Mouse (Mus musculus) hindbrain, postnatal 0 days (tissue): ENCODE measurements at regions not wholly inside any gene's neighbourhood (a gene's known extent, or its start where the extent isn't known, plus 50 kb on each side); places are given as distances from the start of the nearest gene placed in this dataset.

Source experiments
- ATAC-seq: fragments of 200-750 bp; cut with Nextera tagmentation; 2 replicates; pipeline ENCODE4 v1.8.0; 2017; ENCODE audit warnings: mild to moderate bottlenecking, moderate TSS enrichment, moderate library complexity
- DNase-seq: peaks from one replicate; pipeline ENCODE4 v3.0.0-alpha.2; 2015; ENCODE audit warnings: low spot score
- H3K27ac ChIP-seq: fragments of 300-500 bp; sonication (generic); 2 replicates; pipeline ENCODE4 v1.5.1; 2014; ENCODE audit warnings: mild to moderate bottlenecking
- H3K27me3 ChIP-seq: fragments of 300-500 bp; sonication (generic); 2 replicates; pipeline ENCODE4 v1.6.1; 2014; ENCODE audit warnings: low read length, mixed read lengths; ENCODE audit not compliant: insufficient read depth
- H3K36me3 ChIP-seq: fragments of 300-500 bp; sonication (generic); 2 replicates; pipeline ENCODE4 v1.6.1; 2014; ENCODE audit warnings: low read length, mixed read lengths; ENCODE audit not compliant: insufficient read depth
- H3K4me1 ChIP-seq: fragments of 300-500 bp; sonication (generic); 2 replicates; pipeline ENCODE4 v1.6.1; 2014; ENCODE audit warnings: antibody characterized with exemption, low read length, mixed read lengths; ENCODE audit not compliant: insufficient read depth
- H3K4me2 ChIP-seq: fragments of 300-500 bp; sonication (generic); 2 replicates; pipeline ENCODE4 v1.6.1; 2014; ENCODE audit warnings: low read depth, mild to moderate bottlenecking, low read length, moderate library complexity, mixed read lengths
- H3K4me3 ChIP-seq: fragments of 300-500 bp; sonication (generic); 2 replicates; pipeline ENCODE4 v1.5.1; 2014; ENCODE audit warnings: low read length
- H3K9ac ChIP-seq: fragments of 300-500 bp; sonication (generic); replicated peaks from 2 replicates; pipeline ENCODE4 v1.6.1; 2014; ENCODE audit warnings: mild to moderate bottlenecking, low read length, moderate library complexity, mixed read lengths
- H3K9me3 ChIP-seq: fragments of 300-500 bp; sonication (generic); 2 replicates; pipeline ENCODE4 v1.6.1; 2016; ENCODE audit warnings: low read length, mixed read lengths
- CTCF ChIP-seq: IDR thresholded peaks from 2 replicates; pipeline ENCODE4 v1.5.1; 2016; ENCODE audit warnings: antibody characterized with exemption, control low read depth, low read depth
- WGBS: fragments of 180-500 bp; shearing (Covaris S2); extraction: QIAGEN DNeasy Blood & Tissue Kit; methylation state at CpG from one replicate; pipeline ENCODE4 v1.1.7; 2014; 5-methylcytosine and 5-hydroxymethylcytosine counted together

DNA sequence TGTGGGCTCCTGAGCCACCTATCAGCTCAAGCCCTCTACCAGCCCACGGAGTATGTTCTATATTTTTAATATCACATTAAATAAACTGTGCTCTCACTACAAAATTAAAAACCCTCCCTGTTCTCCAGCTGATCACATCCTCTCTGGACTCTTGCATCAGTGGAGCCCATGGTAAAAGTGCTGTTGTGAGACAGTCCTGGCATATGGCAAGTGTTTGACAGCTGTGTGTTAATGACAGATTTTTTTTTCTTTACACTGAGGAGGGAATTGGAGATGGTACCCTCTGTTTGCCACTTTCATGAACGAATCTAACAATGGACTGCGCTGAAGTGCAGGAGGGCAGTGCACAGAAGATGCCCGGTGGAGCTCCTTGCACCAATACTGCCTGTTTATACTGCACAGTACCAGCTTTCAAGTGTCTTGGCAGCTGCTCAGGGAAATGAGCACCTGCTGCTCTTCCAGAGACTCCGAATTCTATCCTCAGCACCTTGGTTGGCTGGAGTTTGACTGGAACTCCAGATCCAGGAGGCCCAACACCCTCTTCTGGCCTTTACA is 373.1 kb upstream of the Noct start:
- WGBS = 61% methylated on average over 5 of the region's 5 CpGs
- H3K36me3 ChIP-seq = no peaks in the 10 kb centered on the region
- no peak overlapping the region for H3K27ac ChIP-seq
- DNase-seq (peak; percentile 31), ATAC-seq (0 out of 2 replicates have a peak, but pooled peaks have one; percentile 27)
- no peak overlapping the region for H3K4me2 ChIP-seq
- no peaks in the 10 kb centered on the region for H3K27me3 ChIP-seq
- H3K4me1 ChIP-seq = no peaks in the 10 kb centered on the region
- H3K4me3 ChIP-seq = no peak overlapping the region
- no peaks in the 10 kb centered on the region for H3K9me3 ChIP-seq
- H3K9ac ChIP-seq = no peak overlapping the region
- no peak for TF ChIP-seq CTCF

DNA sequence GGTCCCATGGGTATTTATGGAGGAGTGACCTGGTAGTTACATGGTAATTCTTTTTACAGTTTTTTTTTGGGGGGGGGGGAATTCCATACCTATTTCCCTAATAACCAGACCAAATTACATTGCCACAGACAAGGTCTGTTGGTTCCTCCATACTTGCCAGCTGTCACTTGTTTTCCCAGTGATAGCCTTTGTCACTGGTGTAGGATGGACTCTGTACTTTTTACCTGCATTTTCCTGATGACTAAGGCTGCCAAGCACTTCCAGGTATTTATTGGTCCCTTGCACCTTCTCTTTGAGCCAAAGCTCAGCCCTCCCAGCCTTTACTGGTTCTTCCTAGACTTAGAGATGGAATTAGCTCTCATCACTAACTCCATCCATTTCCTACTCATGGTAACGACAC is 357.1 kb upstream of the Noct start:
- Histone ChIP-seq H3K4me3 (no peak overlapping the region), H3K36me3 (no peaks in the 10 kb centered on the region), H3K9me3 (no peaks in the 10 kb centered on the region), H3K4me2 (no peak overlapping the region), H3K9ac (no peak overlapping the region), H3K27me3 (no peaks in the 10 kb centered on the region), H3K4me1 (no peaks in the 10 kb centered on the region), H3K27ac (no peak overlapping the region)
- no peak for DNase-seq
- ATAC-seq = no peak
- 86% methylated on average over 1 of the region's 1 CpGs for WGBS
- TF ChIP-seq CTCF = no peak

DNA sequence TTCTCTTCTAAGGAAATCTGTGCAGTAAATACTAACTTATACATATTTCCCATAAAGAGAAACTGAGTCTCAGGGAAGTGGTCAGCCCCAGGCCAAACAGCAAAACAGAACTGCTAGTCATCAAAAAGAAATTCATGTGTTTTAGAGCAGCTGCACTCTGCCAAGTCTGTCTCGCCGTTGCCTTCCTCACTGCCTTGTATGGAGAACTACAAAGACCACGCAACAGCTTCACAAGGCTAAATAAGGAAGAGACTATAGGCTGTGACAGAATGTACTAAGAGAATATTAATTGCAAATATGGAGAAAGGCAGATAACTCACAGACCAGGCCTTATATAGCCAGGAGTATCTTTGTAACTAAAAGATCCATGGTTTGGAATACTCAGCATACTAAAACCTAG is 355.0 kb upstream of the Noct start:
- no peak overlapping the region for H3K9ac ChIP-seq
- no peak for DNase-seq
- no peak for TF ChIP-seq CTCF
- H3K36me3 ChIP-seq = no peaks in the 10 kb centered on the region
- H3K4me2 ChIP-seq = no peak overlapping the region
- no peaks in the 10 kb centered on the region for H3K9me3 ChIP-seq
- no peaks in the 10 kb centered on the region for H3K27me3 ChIP-seq
- no peak for ATAC-seq
- WGBS = 90% methylated on average over 3 of the region's 3 CpGs
- H3K4me1 ChIP-seq = no peaks in the 10 kb centered on the region
- H3K4me3 ChIP-seq = no peak overlapping the region
- H3K27ac ChIP-seq = no peak overlapping the region

DNA sequence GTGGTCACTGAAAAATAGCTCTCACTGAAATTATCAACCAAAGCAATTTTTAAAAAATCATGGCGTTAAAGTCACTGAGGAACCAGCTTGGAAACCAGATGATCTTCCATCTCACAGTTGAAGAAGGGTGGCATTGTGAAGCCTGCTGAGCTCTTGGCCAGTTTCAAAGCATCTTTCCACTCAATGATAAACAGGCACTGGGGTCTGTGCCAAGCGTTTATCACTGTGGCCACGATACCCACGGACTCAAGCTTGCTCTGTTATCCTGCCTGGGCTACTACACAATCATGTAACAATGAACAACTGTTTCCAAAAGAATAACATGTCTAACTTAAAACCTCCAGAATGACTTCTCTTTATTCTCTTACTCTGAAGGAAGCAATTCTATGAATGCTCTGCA is 345.2 kb upstream of the Noct start:
- Histone ChIP-seq H3K9ac (no peak overlapping the region), H3K9me3 (no peaks in the 10 kb centered on the region), H3K4me3 (no peak overlapping the region), H3K36me3 (no peaks in the 10 kb centered on the region), H3K4me1 (peaks cover 7% of the 10 kb centered on the region; the same call in 1 of the 2 replicates), H3K4me2 (no peak overlapping the region), H3K27ac (no peak overlapping the region), H3K27me3 (no peaks in the 10 kb centered on the region)
- DNase-seq = no peak
- 49% methylated on average over 4 of the region's 4 CpGs for WGBS
- TF ChIP-seq CTCF = no peak
- ATAC-seq = no peak

DNA sequence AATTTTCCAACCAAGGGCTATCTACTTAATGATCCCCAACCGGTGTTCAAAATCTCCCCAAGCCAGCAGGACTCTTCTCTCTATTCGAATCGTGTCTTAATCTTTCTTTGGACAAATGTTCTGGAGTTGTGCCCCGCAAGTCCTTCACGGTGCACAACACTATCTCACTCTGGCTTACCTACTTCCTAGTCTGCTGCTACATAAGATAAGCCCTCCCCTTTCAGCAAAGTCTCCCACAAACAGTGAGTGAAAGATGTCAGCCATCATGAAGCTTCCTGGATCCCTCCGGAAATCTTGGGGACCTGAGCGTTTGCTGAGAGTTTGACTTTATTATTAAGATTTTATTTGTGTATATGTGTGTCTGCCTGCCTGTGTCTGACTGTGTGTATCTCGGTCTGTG is 344.7 kb upstream of the Noct start:
- DNase-seq (no peak), ATAC-seq (no peak)
- H3K4me1 ChIP-seq = peaks cover 7% of the 10 kb centered on the region; the same call in 1 of the 2 replicates
- H3K4me3 ChIP-seq = no peak overlapping the region
- H3K36me3 ChIP-seq = no peaks in the 10 kb centered on the region
- no peak overlapping the region for H3K9ac ChIP-seq
- no peaks in the 10 kb centered on the region for H3K27me3 ChIP-seq
- no peaks in the 10 kb centered on the region for H3K9me3 ChIP-seq
- 76% methylated on average over 8 of the region's 8 CpGs for WGBS
- no peak for TF ChIP-seq CTCF
- H3K27ac ChIP-seq = no peak overlapping the region
- no peak overlapping the region for H3K4me2 ChIP-seq

DNA sequence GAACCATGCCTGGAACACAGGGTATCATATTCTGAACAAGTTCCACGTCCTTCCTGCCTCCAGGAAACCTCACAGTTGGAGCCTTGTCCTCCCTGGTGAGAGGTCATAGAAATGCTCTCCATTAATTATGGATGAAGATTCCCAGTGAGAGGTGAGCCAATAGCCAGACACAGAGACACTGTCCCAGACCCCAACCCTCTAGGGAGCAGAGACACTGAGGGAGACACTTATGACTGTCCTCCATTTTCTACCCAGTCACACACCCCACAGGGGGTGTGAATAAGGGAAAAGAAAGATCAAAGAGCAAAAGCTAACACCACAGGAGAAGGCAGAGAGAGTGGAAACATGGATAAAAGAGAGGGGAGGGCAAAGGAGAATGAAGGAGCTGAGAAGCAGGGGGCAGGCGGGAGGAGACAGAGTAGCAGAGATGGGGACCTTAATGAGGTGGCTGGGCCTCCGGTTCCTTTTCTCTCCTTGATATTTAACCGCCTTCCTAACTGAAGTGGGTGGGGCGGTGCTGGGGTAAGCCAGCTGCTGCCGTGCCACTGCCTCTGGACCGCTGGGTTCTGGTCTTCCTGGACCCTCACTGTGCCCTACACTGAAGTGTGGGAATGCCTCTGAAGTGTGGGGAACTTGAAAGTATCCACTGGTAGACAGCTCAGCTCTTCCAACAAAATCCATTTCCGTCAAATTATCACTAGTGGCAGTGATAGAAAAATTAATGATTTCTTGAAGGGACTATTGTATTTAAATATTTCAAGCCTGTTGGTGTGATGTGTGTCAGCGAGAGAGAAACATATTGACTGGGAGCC is 342.6 kb upstream of the Noct start:
- ATAC-seq = peak; percentile 60; the same call in 1 of the 2 replicates
- H3K4me3 ChIP-seq = no peak overlapping the region
- WGBS = 18% methylated on average over 9 of the region's 9 CpGs
- peaks cover 7% of the 10 kb centered on the region; the same call in 1 of the 2 replicates for H3K4me1 ChIP-seq
- H3K36me3 ChIP-seq = no peaks in the 10 kb centered on the region
- H3K27ac ChIP-seq = peak overlapping the region; percentile 76; the same call in 1 of the 2 replicates
- no peaks in the 10 kb centered on the region for H3K9me3 ChIP-seq
- no peaks in the 10 kb centered on the region for H3K27me3 ChIP-seq
- no peak overlapping the region for H3K4me2 ChIP-seq
- H3K9ac ChIP-seq = no peak overlapping the region
- no peak for TF ChIP-seq CTCF
- peak; percentile 22 for DNase-seq

DNA sequence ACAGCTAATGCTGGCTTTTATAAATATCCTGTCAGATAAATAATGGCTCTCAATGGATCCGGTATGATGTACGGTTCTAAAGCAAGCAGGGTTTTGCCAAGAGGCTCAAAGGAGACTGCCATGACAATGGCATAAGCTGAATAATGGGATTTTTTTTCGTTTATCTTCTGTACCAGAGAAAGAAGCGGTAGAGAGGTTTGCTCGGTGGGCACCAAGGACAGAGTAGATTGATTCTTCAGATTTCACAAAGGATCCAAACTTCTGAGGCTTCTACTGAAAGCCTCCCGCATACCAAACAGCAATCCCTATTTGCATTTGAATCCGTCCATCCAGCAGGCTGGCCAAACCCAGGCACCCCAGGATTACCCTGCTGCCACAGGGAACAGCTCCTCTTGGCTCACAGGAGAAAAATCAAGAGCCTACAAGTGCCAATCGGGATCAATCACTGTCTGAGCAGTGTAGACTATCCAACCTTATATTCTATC is 342.0 kb upstream of the Noct start:
- Histone ChIP-seq H3K36me3 (no peaks in the 10 kb centered on the region), H3K9me3 (no peaks in the 10 kb centered on the region), H3K4me2 (no peak overlapping the region), H3K27ac (peak overlapping the region; percentile 76; the same call in 1 of the 2 replicates), H3K4me3 (no peak overlapping the region), H3K4me1 (peaks cover 7% of the 10 kb centered on the region; the same call in 1 of the 2 replicates), H3K9ac (no peak overlapping the region), H3K27me3 (no peaks in the 10 kb centered on the region)
- ATAC-seq (peak; percentile 74), DNase-seq (peak; percentile 65)
- no peak for TF ChIP-seq CTCF
- 17% methylated on average over 8 of the region's 8 CpGs for WGBS
